Mouse (Mus musculus) mouse trophoblast stem cell (cell line): ENCODE measurements around the gene Letm1.

ENCODE experiments used
- in situ Hi-C, 2 experiments: fragments of 300-500 bp; cut with MseI, MboI; formaldehyde crosslinking; loops; 2 replicates in 1 of 2; 3 replicates in 1 of 2; pipeline ENCODE4 v1.15.1; 2025

Gene Letm1

GRCm38 (mm10) chr5:33738341-33738740, 44.3 kb downstream of the Letm1 start:
- in situ Hi-C loops = no loop called here

GRCm38 (mm10) chr5:33737903-33738321, 44.7 kb downstream of the Letm1 start:
- in situ Hi-C loops = no loop called here

- in situ Hi-C loops = no loop called here
Measured at GRCm38 (mm10) chr5:33736230-33736629, 46.4 kb downstream of the Letm1 start.

- in situ Hi-C loops = no loop called here
Measured at GRCm38 (mm10) chr5:33735412-33736092, 47.1 kb downstream of the Letm1 start.

- in situ Hi-C loops = no loop called here
Measured at GRCm38 (mm10) chr5:33733837-33734236, 48.8 kb downstream of the Letm1 start.

- in situ Hi-C loops = no loop called here
Measured at GRCm38 (mm10) chr5:33731051-33731450, 51.6 kb downstream of the Letm1 start.

GRCm38 (mm10) chr5:33730516-33730915, 52.1 kb downstream of the Letm1 start:
- in situ Hi-C loops = no loop called here

- in situ Hi-C loops = loop anchor here in 1 of 2 experiments (5.0 kb wide), 1 partner anchor 47 kb away; no protein-coding TSS in a partner anchor
Measured at GRCm38 (mm10) chr5:33728841-33729240, 53.8 kb downstream of the Letm1 start.

- in situ Hi-C loops = loop anchor here in 1 of 2 experiments (5.0 kb wide), 1 partner anchor 45 kb away; no protein-coding TSS in a partner anchor
Measured at GRCm38 (mm10) chr5:33726891-33727290, 55.7 kb downstream of the Letm1 start.

GRCm38 (mm10) chr5:33726081-33726647, 56.5 kb downstream of the Letm1 start:
- in situ Hi-C loops = loop anchor here in 1 of 2 experiments (5.0 kb wide), 1 partner anchor 44 kb away; no protein-coding TSS in a partner anchor

- in situ Hi-C loops = loop anchor here in 1 of 2 experiments (5.0 kb wide), 1 partner anchor 37 kb away; no protein-coding TSS in a partner anchor
Measured at GRCm38 (mm10) chr5:33723641-33724465, 58.8 kb downstream of the Letm1 start.

GRCm38 (mm10) chr5:33723019-33723640, 59.5 kb downstream of the Letm1 start:
- in situ Hi-C loops = loop anchor here in 1 of 2 experiments (5.0 kb wide), 1 partner anchor 36 kb away; no protein-coding TSS in a partner anchor

- in situ Hi-C loops = loop anchor here in 1 of 2 experiments (5.0 kb wide), 1 partner anchor 35 kb away; no protein-coding TSS in a partner anchor
Measured at GRCm38 (mm10) chr5:33722266-33723018, 60.2 kb downstream of the Letm1 start.

- in situ Hi-C loops = loop anchor here in 1 of 2 experiments (5.0 kb wide), 1 partner anchor 34 kb away; no protein-coding TSS in a partner anchor
Measured at GRCm38 (mm10) chr5:33721541-33722265, 60.9 kb downstream of the Letm1 start, which contains the start of gene Fgfr3. Gene Fgfr3 (plus strand): TSS chr5:33721674.

- in situ Hi-C loops = loop anchor here in 1 of 2 experiments (5.0 kb wide), 1 partner anchor 34 kb away; no protein-coding TSS in a partner anchor
Measured at GRCm38 (mm10) chr5:33720852-33721490, 61.6 kb downstream of the Letm1 start.

GRCm38 (mm10) chr5:33718460-33718859, 64.2 kb downstream of the Letm1 start:
- in situ Hi-C loops = no loop called here

- in situ Hi-C loops = no loop called here
Measured at GRCm38 (mm10) chr5:33716467-33716866, 66.2 kb downstream of the Letm1 start.

GRCm38 (mm10) chr5:33715182-33715581, 67.4 kb downstream of the Letm1 start:
- in situ Hi-C loops = no loop called here

GRCm38 (mm10) chr5:33712550-33712949, 70.1 kb downstream of the Letm1 start:
- in situ Hi-C loops = no loop called here
